Mouse (Mus musculus): ENCODE measurements around the gene Mpv17l. TPM values are rescaled to one million over a fixed set of nuclear protein-coding genes. Genes with fewer than 3 reads are reported as not detected.

Mpv17l gene
- polyA plus RNA-seq, 1 experiment from 2014 or later, result 11.1 TPM

- WGBS, result 65% methylated on average over 3 of the region's 3 CpGs
- peak overlapping the region; percentile 76; the same call in 1 of the 2 replicates for H3K4me2 ChIP-seq (ENCODE audit: low read depth, low read length)
- no peaks in the 10 kb centered on the region for H3K27me3 ChIP-seq (ENCODE audit: control insufficient read depth, insufficient read depth, low read length)
- no peaks in the 10 kb centered on the region for H3K36me3 ChIP-seq (ENCODE audit: control insufficient read depth, insufficient read depth, low read length)
- H3K9me3 ChIP-seq (replicated peaks; ENCODE audit: control insufficient read depth, low read length), result no peaks in the 10 kb centered on the region
- H3K27ac ChIP-seq (ENCODE audit: low read length), result no peak overlapping the region
- no peak for ATAC-seq (ENCODE audit: insufficient read depth, low FRiP score)
- no peak overlapping the region for H3K9ac ChIP-seq (ENCODE audit: low read length)
- H3K4me1 ChIP-seq (ENCODE audit: control insufficient read depth, insufficient read depth, low read length), result no peaks in the 10 kb centered on the region; the same call in 1 of the 2 replicates
- H3K4me3 ChIP-seq (replicated peaks; ENCODE audit: low read length), result peak overlapping the region; percentile 38; the same call in 1 of the 2 replicates
These were observed 83.2 kb downstream of the Mpv17l start for GRCm38 (mm10) chr16:13986197-13986573.

DNA sequence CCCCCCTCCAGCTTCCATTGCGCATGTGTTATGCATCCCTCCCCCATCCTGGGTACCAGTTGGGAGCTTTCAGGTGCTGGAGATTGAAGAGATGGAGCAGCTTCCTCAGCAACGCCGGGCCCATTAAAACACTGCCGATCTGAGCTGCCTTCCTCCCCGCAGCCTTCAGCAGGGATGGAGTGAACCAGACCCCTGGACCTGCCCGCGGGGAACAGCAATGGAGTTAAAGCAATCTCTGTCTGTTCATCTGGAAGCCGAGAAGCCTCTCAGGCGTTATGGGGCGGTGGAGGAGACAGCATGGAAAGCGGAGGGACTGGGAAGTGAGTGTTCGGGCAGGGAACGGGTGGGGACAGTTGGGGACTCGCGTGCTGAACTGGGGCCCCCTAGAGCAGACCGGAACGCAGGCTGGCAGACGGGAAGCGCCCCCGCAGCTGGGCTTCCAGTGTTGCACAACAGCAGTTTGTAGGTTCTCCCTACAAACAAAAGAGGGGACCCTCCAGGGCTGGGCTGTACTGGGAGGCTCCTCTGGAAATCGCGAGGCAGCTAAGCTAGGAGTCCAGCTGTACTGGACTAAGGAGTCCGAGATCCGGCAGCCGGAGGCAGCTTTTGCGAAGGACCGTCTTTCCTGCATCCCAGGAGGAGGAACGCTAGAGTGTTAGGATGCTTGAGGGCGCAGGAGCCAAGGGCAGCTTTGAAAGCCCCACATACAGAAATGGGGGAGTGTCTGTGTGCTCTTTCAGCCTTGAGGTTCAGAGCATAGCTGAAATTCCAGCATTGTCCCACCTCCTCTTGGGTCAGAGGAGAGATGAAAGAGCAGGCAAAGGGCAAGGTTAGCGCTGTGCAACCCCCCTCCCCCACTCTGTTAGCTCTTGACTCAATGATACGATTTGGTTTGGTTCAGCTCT lies 83.9 kb downstream of the Mpv17l start, which contains the start of the genes 2900011O08Rik and Ifitm7:
2900011O08Rik (plus strand) TSS at position 31 of the 905 bp plus-strand sequence.
Ifitm7 (minus strand) TSS at position 315 of the 905 bp plus-strand sequence.
- Histone ChIP-seq H3K9ac (ENCODE audit: low read length) (peak within 1 kb of the TSS; percentile 57), H3K27me3 (ENCODE audit: control insufficient read depth, insufficient read depth, low read length) (no peaks in the 10 kb centered on the region), H3K9me3 (replicated peaks; ENCODE audit: control insufficient read depth, low read length) (no peaks in the 10 kb centered on the region), H3K27ac (ENCODE audit: low read length) (no peak within 1 kb of the TSS), H3K4me3 (replicated peaks; ENCODE audit: low read length) (peak within 1 kb of the TSS; percentile 38), H3K4me1 (ENCODE audit: control insufficient read depth, insufficient read depth, low read length) (no peaks in the 10 kb centered on the region; the same call in 1 of the 2 replicates), H3K4me2 (ENCODE audit: low read depth, low read length) (peak within 1 kb of the TSS; percentile 76), H3K36me3 (ENCODE audit: control insufficient read depth, insufficient read depth, low read length) (no peaks in the 10 kb centered on the region)
- under 1% methylated on average over 31 of the region's 31 CpGs for WGBS
- peak; percentile 40; the same call in 1 of the 2 replicates for ATAC-seq (ENCODE audit: insufficient read depth, low FRiP score)

DNA sequence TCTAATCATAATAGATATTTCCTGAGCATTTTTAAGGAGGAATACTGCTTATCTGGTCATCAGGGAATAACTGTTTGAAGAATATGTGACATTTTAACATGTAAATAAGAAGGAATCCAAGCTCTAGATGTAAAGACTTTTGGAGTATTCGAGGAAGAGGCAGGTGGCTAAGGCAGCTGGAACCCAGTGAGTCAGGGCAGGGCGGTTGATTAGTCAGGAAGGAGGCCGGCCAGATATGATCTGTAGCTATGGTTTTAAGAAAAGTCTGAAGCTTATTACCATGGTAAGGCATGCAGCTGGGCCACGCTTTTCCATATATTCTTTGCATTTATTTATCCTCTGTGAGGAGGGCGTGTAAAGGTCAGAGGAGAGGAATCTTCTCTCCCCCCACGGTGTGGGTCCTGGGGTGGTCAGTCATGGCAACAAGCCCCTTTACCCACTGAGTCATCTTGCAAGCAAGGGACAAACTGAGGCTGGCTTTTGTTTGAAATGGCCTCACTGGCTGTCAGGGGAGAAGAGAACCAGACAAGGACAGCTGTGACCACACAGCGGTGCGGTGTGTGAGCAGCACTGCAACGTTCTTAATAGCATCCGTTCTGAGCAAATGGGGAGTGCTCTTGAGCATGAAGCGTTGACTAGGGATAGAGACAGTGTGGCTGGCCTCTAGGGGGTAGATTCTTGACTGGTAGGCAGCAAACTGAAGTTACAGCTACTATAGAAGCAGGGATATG lies 89.7 kb downstream of the Mpv17l start:
- no peak for ATAC-seq (ENCODE audit: insufficient read depth, low FRiP score)
- WGBS, result 79% methylated on average over 11 of the region's 11 CpGs
- Histone ChIP-seq H3K27me3 (ENCODE audit: control insufficient read depth, insufficient read depth, low read length) (no peaks in the 10 kb centered on the region), H3K4me3 (replicated peaks; ENCODE audit: low read length) (no peak overlapping the region), H3K9me3 (replicated peaks; ENCODE audit: control insufficient read depth, low read length) (no peaks in the 10 kb centered on the region), H3K4me1 (ENCODE audit: control insufficient read depth, insufficient read depth, low read length) (no peaks in the 10 kb centered on the region), H3K9ac (ENCODE audit: low read length) (no peak overlapping the region), H3K4me2 (ENCODE audit: low read depth, low read length) (no peak overlapping the region), H3K27ac (ENCODE audit: low read length) (no peak overlapping the region), H3K36me3 (ENCODE audit: control insufficient read depth, insufficient read depth, low read length) (no peaks in the 10 kb centered on the region)

- H3K27ac ChIP-seq (ENCODE audit: low read length), result no peak overlapping the region
- no peak overlapping the region for H3K9ac ChIP-seq (ENCODE audit: low read length)
- no peaks in the 10 kb centered on the region for H3K9me3 ChIP-seq (replicated peaks; ENCODE audit: control insufficient read depth, low read length)
- no peak overlapping the region for H3K4me3 ChIP-seq (replicated peaks; ENCODE audit: low read length)
- no peak for ATAC-seq (ENCODE audit: insufficient read depth, low FRiP score)
- whole genome bisulfite sequencing, result 88% methylated on average over 1 of the region's 1 CpGs
- no peaks in the 10 kb centered on the region for H3K36me3 ChIP-seq (ENCODE audit: control insufficient read depth, insufficient read depth, low read length)
- no peaks in the 10 kb centered on the region for H3K4me1 ChIP-seq (ENCODE audit: control insufficient read depth, insufficient read depth, low read length)
- no peaks in the 10 kb centered on the region for H3K27me3 ChIP-seq (ENCODE audit: control insufficient read depth, insufficient read depth, low read length)
- H3K4me2 ChIP-seq (ENCODE audit: low read depth, low read length), result no peak overlapping the region
These were observed 91.1 kb downstream of the Mpv17l start for GRCm38 (mm10) chr16:13994076-13994475.

GRCm38 (mm10) chr16:13994502-13994901 lies 91.5 kb downstream of the Mpv17l start:
- Histone ChIP-seq H3K4me2 (ENCODE audit: low read depth, low read length) (no peak overlapping the region), H3K27ac (ENCODE audit: low read length) (no peak overlapping the region), H3K4me1 (ENCODE audit: control insufficient read depth, insufficient read depth, low read length) (no peaks in the 10 kb centered on the region), H3K4me3 (replicated peaks; ENCODE audit: low read length) (no peak overlapping the region), H3K27me3 (ENCODE audit: control insufficient read depth, insufficient read depth, low read length) (no peaks in the 10 kb centered on the region), H3K36me3 (ENCODE audit: control insufficient read depth, insufficient read depth, low read length) (no peaks in the 10 kb centered on the region), H3K9me3 (replicated peaks; ENCODE audit: control insufficient read depth, low read length) (no peaks in the 10 kb centered on the region), H3K9ac (ENCODE audit: low read length) (no peak overlapping the region)
- 70% methylated on average over 1 of the region's 1 CpGs for WGBS
- ATAC-seq (ENCODE audit: insufficient read depth, low FRiP score), result no peak

Other genes with a start within 250 kb of the Mpv17l start
- gene Parn, start 235.0 kb upstream of the Mpv17l start, polyA plus RNA-seq (2015; fragmentation: Nextera tagmentation; extraction: Ambion mirVana), result 38.7 and 42.1 TPM in 2 replicates
- gene Bfar, start 231.3 kb upstream of the Mpv17l start, polyA plus RNA-seq (2015; fragmentation: Nextera tagmentation; extraction: Ambion mirVana), result 41.9 and 47.1 TPM in 2 replicates
- gene 3110001I22Rik, start 231.2 kb upstream of the Mpv17l start, polyA plus RNA-seq (2015; fragmentation: Nextera tagmentation; extraction: Ambion mirVana), result 4.6 and 4.8 TPM in 2 replicates
- gene Pla2g10, start 172.2 kb upstream of the Mpv17l start, polyA plus RNA-seq (2015; fragmentation: Nextera tagmentation; extraction: Ambion mirVana), result 43.3 and 59.7 TPM in 2 replicates
- 55.2 and 56.2 TPM in 2 replicates for gene Rrn3, start 122.5 kb upstream of the Mpv17l start, polyA plus RNA-seq (2015; fragmentation: Nextera tagmentation; extraction: Ambion mirVana)
- gene Ntan1, start 84.3 kb upstream of the Mpv17l start, polyA plus RNA-seq (2015; fragmentation: Nextera tagmentation; extraction: Ambion mirVana), result 163 TPM in 2 replicates
- 115 and 122 TPM in 2 replicates for gene Pdxdc1, start within 50 bp of the Mpv17l start, polyA plus RNA-seq (2015; fragmentation: Nextera tagmentation; extraction: Ambion mirVana)
- 2.0 and 2.5 TPM in 2 replicates for gene 2900011O08Rik, start 83.4 kb downstream of the Mpv17l start, polyA plus RNA-seq (2015; fragmentation: Nextera tagmentation; extraction: Ambion mirVana)
- 0.19 TPM in 1 of 2 replicates, not detected in the other for gene Ifitm7, start 83.7 kb downstream of the Mpv17l start, polyA plus RNA-seq (2015; fragmentation: Nextera tagmentation; extraction: Ambion mirVana)

Data from stomach, embryonic 16.5 days (tissue).